ENCODE assay signal across 7 mouse cellular contexts in genomic region chr3:88057902-88058696, GRCm38 (mm10). TPM values are rescaled to one million over a fixed set of nuclear protein-coding genes. Genes with fewer than 3 reads are reported as not detected.
A peak's percentile ranks its signal among the peaks of the same experiment; 100 is the strongest.
DNase-seq lines count a peak whose midpoint lies in the region; ATAC-seq and TF ChIP-seq lines count a peak whose summit lies in the region.

TSS of gene Naxe (minus strand) at chr3:88058495.

- DNase-seq in adrenal gland, postnatal 10 days, result peak; percentile 92
- DNase-seq in embryonic facial prominence, embryonic 10.5 days (ENCODE audit: low spot score), result peak; percentile 96
- DNase-seq in gonadal fat pad, adult 2 months (ENCODE audit: low read depth), result no peak
- peak; percentile 90 for DNase-seq in left cerebral cortex, postnatal 4 days

- TF ChIP-seq CTCF in intestine, postnatal 0 days (IDR thresholded peaks at IDR 0.05; ENCODE audit: low read depth), result no peak
- TF ChIP-seq CTCF in small intestine, adult 2 months (IDR thresholded peaks at IDR 0.05; ENCODE audit: extremely low read depth, insufficient read length, insufficient replicate concordance, low read depth, low read length), result no peak

- intact Hi-C loops in left cerebral cortex, postnatal 4 days (cut with DNase I), result no loop called here

- peak; percentile 70 for TF ChIP-seq POLR2A in small intestine, adult 2 months (IDR thresholded peaks at IDR 0.05; ENCODE audit: low read depth, low read length)

- H3K4me3 ChIP-seq in embryonic facial prominence, embryonic 10.5 days, result peak within 1 kb of the TSS; percentile 88
- H3K4me3 ChIP-seq in intestine, postnatal 0 days (ENCODE audit: low read depth, low read length), result peak within 1 kb of the TSS; percentile 94
- peak within 1 kb of the TSS; percentile 92 for H3K4me3 ChIP-seq in midbrain, embryonic 12.5 days
- peak within 1 kb of the TSS; percentile 95 for H3K4me3 ChIP-seq in small intestine, adult 2 months (ENCODE audit: low read depth, low read length)

- H3K27ac ChIP-seq in embryonic facial prominence, embryonic 10.5 days (replicated peaks), result peak within 1 kb of the TSS; percentile 93
- H3K27ac ChIP-seq in intestine, postnatal 0 days (ENCODE audit: low read depth, low read length), result 0 out of 2 replicates have a peak within 1 kb of the TSS, but pooled peaks have one; percentile 15
- peak within 1 kb of the TSS; percentile 75 for H3K27ac ChIP-seq in midbrain, embryonic 12.5 days (replicated peaks)
- H3K27ac ChIP-seq in small intestine, adult 2 months (ENCODE audit: insufficient read depth, low read depth, low read length), result no peak within 1 kb of the TSS

- H3K9ac ChIP-seq in intestine, postnatal 0 days (ENCODE audit: low read depth, low read length), result peak within 1 kb of the TSS; percentile 73
- peak within 1 kb of the TSS; percentile 93 for H3K9ac ChIP-seq in midbrain, embryonic 12.5 days (replicated peaks)

- no peaks in the 10 kb centered on the region for H3K27me3 ChIP-seq in embryonic facial prominence, embryonic 10.5 days (replicated peaks; ENCODE audit: low read depth, poor library complexity, severe bottlenecking)
- no peaks in the 10 kb centered on the region for H3K27me3 ChIP-seq in intestine, postnatal 0 days (replicated peaks; ENCODE audit: control insufficient read depth, insufficient read depth, low read length)
- H3K27me3 ChIP-seq in midbrain, embryonic 12.5 days, result peaks cover 4% of the 10 kb centered on the region; the same call in 1 of the 2 replicates
- H3K27me3 ChIP-seq in small intestine, adult 2 months (ENCODE audit: control insufficient read depth, insufficient read depth, low read length), result no peaks in the 10 kb centered on the region

- peaks cover 40% of the 10 kb centered on the region for H3K36me3 ChIP-seq in embryonic facial prominence, embryonic 10.5 days (replicated peaks)
- peaks cover 20% of the 10 kb centered on the region for H3K36me3 ChIP-seq in intestine, postnatal 0 days (ENCODE audit: control insufficient read depth, insufficient read depth)
- peaks cover 31% of the 10 kb centered on the region for H3K36me3 ChIP-seq in midbrain, embryonic 12.5 days
- peaks cover 8% of the 10 kb centered on the region for H3K36me3 ChIP-seq in small intestine, adult 2 months (ENCODE audit: control insufficient read depth, insufficient read depth, low read length)

- H3K4me2 ChIP-seq in intestine, postnatal 0 days (replicated peaks; ENCODE audit: low read depth), result peak within 1 kb of the TSS; percentile 95
- peak within 1 kb of the TSS; percentile 92 for H3K4me2 ChIP-seq in midbrain, embryonic 12.5 days (replicated peaks)

- H3K9me3 ChIP-seq in embryonic facial prominence, embryonic 10.5 days, result no peaks in the 10 kb centered on the region
- no peaks in the 10 kb centered on the region for H3K9me3 ChIP-seq in intestine, postnatal 0 days (ENCODE audit: control insufficient read depth)
- H3K9me3 ChIP-seq in midbrain, embryonic 12.5 days, result no peaks in the 10 kb centered on the region

- ATAC-seq in intestine, postnatal 0 days, result peak; percentile 91
- peak; percentile 95 for ATAC-seq in midbrain, embryonic 12.5 days (ENCODE audit: low FRiP score, low read depth)

- H3K4me1 ChIP-seq in embryonic facial prominence, embryonic 10.5 days, result peaks cover 20% of the 10 kb centered on the region
- H3K4me1 ChIP-seq in intestine, postnatal 0 days (replicated peaks; ENCODE audit: control insufficient read depth, insufficient read depth, low read length), result no peaks in the 10 kb centered on the region
- peaks cover 17% of the 10 kb centered on the region for H3K4me1 ChIP-seq in midbrain, embryonic 12.5 days
- H3K4me1 ChIP-seq in small intestine, adult 2 months (ENCODE audit: control insufficient read depth, insufficient read depth, insufficient read length, low read length), result peaks cover 3% of the 10 kb centered on the region; the same call in 1 of the 2 replicates

- under 1% methylated on average over 60 of the region's 60 CpGs for WGBS in embryonic facial prominence, embryonic 10.5 days
- WGBS in intestine, postnatal 0 days, result 1% methylated on average over 60 of the region's 60 CpGs
- WGBS in midbrain, embryonic 12.5 days, result under 1% methylated on average over 60 of the region's 60 CpGs
- WGBS in small intestine, adult 2 months, result under 1% methylated on average over 60 of the region's 60 CpGs

RNA-seq across cellular contexts. Expression of gene Naxe, which starts in this region (rescaled TPM):
- total RNA-seq in adrenal gland, postnatal 10 days (2021), result 100 to 1,000 TPM; 140 to 150 TPM
- 126 and 145 TPM in 2 replicates for polyA plus RNA-seq in embryonic facial prominence, embryonic 10.5 days (2016; fragmentation: Nextera tagmentation; extraction: Ambion mirVana)
- 98.6 and 109 TPM in 2 replicates for polyA plus RNA-seq in gonadal fat pad, adult 2 months (2012; rRNA removed)
- 109 and 118 TPM in 2 replicates for polyA plus RNA-seq in intestine, postnatal 0 days (2015; fragmentation: Nextera tagmentation; extraction: Ambion mirVana)
- total RNA-seq in left cerebral cortex, postnatal 4 days (2021), result 10 to 100 TPM; 59.0 to 66.1 TPM
- polyA plus RNA-seq in midbrain, embryonic 12.5 days (2016; fragmentation: Nextera tagmentation; extraction: Ambion mirVana), result 124 and 128 TPM in 2 replicates
- 25.4 and 41.6 TPM in 2 replicates for polyA plus RNA-seq in small intestine, adult 2 months (2012; rRNA removed)
